Mouse (Mus musculus) limb, embryonic 11.5 days (tissue): ENCODE measurements around the gene Cyth4. TPM values are rescaled to one million over a fixed set of nuclear protein-coding genes. Genes with fewer than 3 reads are reported as not detected.

Source experiments
- ATAC-seq: fragments of 200-750 bp; cut with Nextera tagmentation; 2 replicates; pipeline ENCODE4 v1.8.0; 2017; ENCODE audit warnings: low read depth; ENCODE audit not compliant: insufficient number of reproducible peaks, low FRiP score, low TSS enrichment
- DNase-seq: peaks from one replicate; pipeline ENCODE4 v3.0.0-alpha.2; 2015; ENCODE audit warnings: low spot score
- H3K27ac ChIP-seq: fragments of 300-500 bp; sonication (generic); replicated peaks from 2 replicates; pipeline ENCODE4 v1.5.1; 2014; ENCODE audit warnings: low read depth, mild to moderate bottlenecking, low read length
- H3K27me3 ChIP-seq: fragments of 300-500 bp; sonication (generic); 2 replicates; pipeline ENCODE4 v1.6.1; 2014; ENCODE audit warnings: mild to moderate bottlenecking, low read length, mixed read lengths; ENCODE audit not compliant: control insufficient read depth, insufficient read depth
- H3K36me3 ChIP-seq: fragments of 300-500 bp; sonication (generic); 2 replicates; pipeline ENCODE4 v1.6.1; 2014; ENCODE audit warnings: mild to moderate bottlenecking, low read length, moderate library complexity, mixed read lengths; ENCODE audit not compliant: control insufficient read depth, insufficient read depth
- H3K4me1 ChIP-seq: fragments of 300-500 bp; sonication (generic); 2 replicates; pipeline ENCODE4 v1.6.1; 2014; ENCODE audit warnings: low read length, mixed read lengths; ENCODE audit not compliant: control insufficient read depth, insufficient read depth
- H3K4me2 ChIP-seq: fragments of 300-500 bp; sonication (generic); 2 replicates; pipeline ENCODE4 v1.6.1; 2014; ENCODE audit warnings: low read depth, mild to moderate bottlenecking, moderate library complexity; ENCODE audit not compliant: severe bottlenecking
- H3K4me3 ChIP-seq: fragments of 300-500 bp; sonication (generic); 2 replicates; pipeline ENCODE4 v1.5.1; 2014; ENCODE audit warnings: low read depth, low read length
- H3K9ac ChIP-seq: fragments of 300-500 bp; sonication (generic); 2 replicates; pipeline ENCODE4 v1.6.1; 2014; ENCODE audit warnings: mild to moderate bottlenecking, low read length
- H3K9me3 ChIP-seq: fragments of 300-500 bp; sonication (generic); 2 replicates; pipeline ENCODE4 v1.6.1; 2016; ENCODE audit warnings: low read length; ENCODE audit not compliant: control insufficient read depth
- WGBS: fragments of 180-500 bp; shearing (Covaris S2); extraction: QIAGEN DNeasy Blood & Tissue Kit; methylation state at CpG from one replicate; pipeline ENCODE4 v1.1.7; 2014; 5-methylcytosine and 5-hydroxymethylcytosine counted together
- polyA plus RNA-seq: library from polyadenylated mRNA; unstranded; fragments of >200 nt; fragmentation: Nextera tagmentation; extraction: Ambion mirVana; gene quantifications from 2 replicates; pipeline ENCODE4 v1.2.1, GENCODE M21; 2014

Cyth4 gene
- polyA plus RNA-seq, 1 experiment from 2014 or later = 2.5 TPM

- DNase-seq (no peak), ATAC-seq (no peak)
- H3K27ac ChIP-seq = no peak overlapping the region
- no peaks in the 10 kb centered on the region for H3K27me3 ChIP-seq
- no peaks in the 10 kb centered on the region for H3K36me3 ChIP-seq
- H3K4me1 ChIP-seq = no peaks in the 10 kb centered on the region
- no peaks in the 10 kb centered on the region for H3K9me3 ChIP-seq
- no peak overlapping the region for H3K4me2 ChIP-seq
- 60% methylated on average over 11 of the region's 11 CpGs for WGBS
- no peak overlapping the region for H3K4me3 ChIP-seq
- H3K9ac ChIP-seq = no peak overlapping the region
Observed at GRCm38 (mm10) chr15:78559141-78559979, 37.5 kb upstream of the Cyth4 start.

DNA sequence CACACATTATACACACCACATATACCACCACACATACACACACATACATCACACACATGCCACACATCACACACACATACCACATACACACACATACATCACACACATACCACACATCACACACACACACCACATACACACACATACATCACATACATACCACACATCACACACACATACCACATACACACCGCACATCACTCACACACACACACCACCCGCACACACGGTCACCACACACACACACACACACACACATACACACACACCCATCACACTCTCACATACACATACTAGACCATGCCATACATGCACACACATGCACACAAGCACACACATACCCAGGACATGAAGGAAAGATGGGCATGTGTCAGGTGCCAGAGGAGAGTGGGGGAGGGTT is 33.5 kb upstream of the Cyth4 start:
- DNase-seq (no peak), ATAC-seq (no peak)
- no peak overlapping the region for H3K27ac ChIP-seq
- H3K36me3 ChIP-seq = no peaks in the 10 kb centered on the region
- no peak overlapping the region for H3K9ac ChIP-seq
- WGBS = 97% methylated on average over 3 of the region's 3 CpGs
- no peaks in the 10 kb centered on the region for H3K9me3 ChIP-seq
- H3K4me3 ChIP-seq = no peak overlapping the region
- no peaks in the 10 kb centered on the region for H3K4me1 ChIP-seq
- H3K4me2 ChIP-seq = no peak overlapping the region
- no peaks in the 10 kb centered on the region for H3K27me3 ChIP-seq

DNA sequence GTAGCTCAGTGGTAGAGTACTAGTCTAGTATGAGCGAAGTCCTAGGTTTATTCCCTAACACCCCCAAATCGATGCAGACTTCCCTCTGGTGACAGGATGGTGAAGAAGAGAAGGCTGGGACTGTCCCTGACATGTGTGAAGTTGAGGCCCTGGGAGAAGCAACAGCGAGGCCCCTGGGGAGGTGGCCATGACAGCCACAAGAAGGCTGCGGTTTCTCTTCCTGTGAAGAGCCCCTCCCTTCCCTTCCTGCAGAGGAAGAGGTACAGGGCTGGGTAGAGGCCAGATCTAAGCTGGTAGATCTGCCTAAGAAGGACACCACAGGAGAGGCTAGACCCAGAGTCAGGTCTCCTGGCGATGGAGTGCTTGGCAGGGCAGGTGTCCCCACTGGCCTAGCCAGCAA is 32.9 kb upstream of the Cyth4 start:
- H3K4me3 ChIP-seq = no peak overlapping the region
- WGBS = 83% methylated on average over 5 of the region's 5 CpGs
- DNase-seq (no peak), ATAC-seq (no peak)
- no peaks in the 10 kb centered on the region for H3K4me1 ChIP-seq
- H3K4me2 ChIP-seq = no peak overlapping the region
- H3K27me3 ChIP-seq = no peaks in the 10 kb centered on the region
- no peak overlapping the region for H3K27ac ChIP-seq
- no peaks in the 10 kb centered on the region for H3K9me3 ChIP-seq
- no peak overlapping the region for H3K9ac ChIP-seq
- H3K36me3 ChIP-seq = no peaks in the 10 kb centered on the region

- H3K36me3 ChIP-seq = no peaks in the 10 kb centered on the region
- H3K4me2 ChIP-seq = no peak overlapping the region
- DNase-seq (no peak), ATAC-seq (no peak)
- H3K9me3 ChIP-seq = no peaks in the 10 kb centered on the region
- H3K27me3 ChIP-seq = no peaks in the 10 kb centered on the region
- 76% methylated on average over 11 of the region's 11 CpGs for WGBS
- H3K4me1 ChIP-seq = no peaks in the 10 kb centered on the region
- no peak overlapping the region for H3K9ac ChIP-seq
- no peak overlapping the region for H3K4me3 ChIP-seq
- no peak overlapping the region for H3K27ac ChIP-seq
Observed at GRCm38 (mm10) chr15:78564764-78565435, 31.9 kb upstream of the Cyth4 start.

GRCm38 (mm10) chr15:78567608-78568120 is 29.2 kb upstream of the Cyth4 start:
- H3K27ac ChIP-seq = no peak overlapping the region

GRCm38 (mm10) chr15:78570170-78570569 is 26.7 kb upstream of the Cyth4 start:
- H3K4me2 ChIP-seq = no peak overlapping the region
- H3K27me3 ChIP-seq = no peaks in the 10 kb centered on the region
- no peaks in the 10 kb centered on the region for H3K36me3 ChIP-seq
- WGBS = 93% methylated on average over 5 of the region's 5 CpGs
- H3K4me1 ChIP-seq = no peaks in the 10 kb centered on the region
- H3K9ac ChIP-seq = no peak overlapping the region
- no peak overlapping the region for H3K27ac ChIP-seq
- ATAC-seq (no peak), DNase-seq (no peak)
- no peak overlapping the region for H3K4me3 ChIP-seq
- no peaks in the 10 kb centered on the region for H3K9me3 ChIP-seq

More at GRCm38 (mm10) chr15:78567608-78568120, 29.2 kb upstream of the Cyth4 start:
- no peaks in the 10 kb centered on the region for H3K4me1 ChIP-seq
- 75% methylated on average over 9 of the region's 9 CpGs for WGBS
- H3K9ac ChIP-seq = no peak overlapping the region
- no peaks in the 10 kb centered on the region for H3K9me3 ChIP-seq
- ATAC-seq (no peak), DNase-seq (no peak)
- no peaks in the 10 kb centered on the region for H3K36me3 ChIP-seq
- no peak overlapping the region for H3K4me3 ChIP-seq
- no peak overlapping the region for H3K4me2 ChIP-seq
- H3K27me3 ChIP-seq = no peaks in the 10 kb centered on the region

DNA sequence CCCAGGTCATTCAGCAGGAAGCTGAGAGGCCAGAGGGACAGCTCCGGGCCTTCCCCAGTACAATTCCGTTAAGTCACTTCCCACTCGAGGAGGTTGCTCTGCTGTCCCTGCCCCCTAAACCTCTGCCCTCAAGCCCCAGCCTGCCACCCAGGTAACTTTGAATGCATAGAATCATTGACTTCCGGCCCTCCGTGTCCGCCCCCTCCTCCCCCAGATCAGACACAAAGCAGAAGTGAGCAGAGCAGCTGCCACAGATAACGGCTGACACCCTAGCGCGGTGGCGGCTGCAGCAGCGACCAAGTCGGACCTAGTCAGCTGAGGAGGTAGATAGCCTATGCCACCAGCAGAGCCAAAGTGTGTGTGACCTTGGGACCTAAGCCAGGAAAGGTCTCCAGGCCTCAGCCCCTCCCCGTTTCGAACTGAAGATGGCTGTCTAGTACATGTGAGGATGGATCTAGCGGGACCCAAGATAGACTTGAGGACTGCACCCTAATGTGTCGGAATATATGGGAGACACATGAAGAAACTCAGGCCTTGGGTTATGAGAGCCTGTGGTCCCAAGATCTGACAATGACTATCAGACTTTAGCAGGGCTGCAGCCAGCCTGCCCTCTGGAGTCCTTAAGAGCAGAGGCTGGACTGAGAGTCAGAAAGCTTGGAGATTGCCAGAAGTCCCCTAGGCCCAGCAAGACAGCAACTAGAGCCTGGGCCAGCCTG is 25.1 kb upstream of the Cyth4 start:
- no peak for DNase-seq
- H3K9me3 ChIP-seq = no peaks in the 10 kb centered on the region
- no peak overlapping the region for H3K4me2 ChIP-seq
- H3K27ac ChIP-seq = no peak overlapping the region
- WGBS = 64% methylated on average over 16 of the region's 16 CpGs
- no peak for ATAC-seq
- no peak overlapping the region for H3K9ac ChIP-seq
- no peak overlapping the region for H3K4me3 ChIP-seq
- no peaks in the 10 kb centered on the region for H3K4me1 ChIP-seq
- no peaks in the 10 kb centered on the region for H3K27me3 ChIP-seq
- H3K36me3 ChIP-seq = no peaks in the 10 kb centered on the region

DNA sequence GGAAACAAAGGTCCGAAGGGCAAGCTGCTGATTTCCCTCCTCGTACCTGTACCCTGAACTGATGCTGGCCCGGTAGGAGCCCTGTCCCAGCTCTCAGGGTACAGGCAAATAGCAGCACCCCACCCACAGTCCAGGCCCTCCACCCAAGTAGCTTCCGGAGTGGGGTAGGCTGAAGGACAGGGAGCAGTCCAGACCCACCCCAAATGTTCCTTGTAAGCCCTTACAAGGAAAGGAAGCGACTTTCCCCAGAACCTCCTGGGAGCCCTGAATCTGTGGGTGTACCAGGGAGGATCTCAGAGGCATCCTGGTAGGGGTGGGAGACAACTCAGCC is 24.6 kb upstream of the Cyth4 start:
- no peak for ATAC-seq
- DNase-seq = no peak
- Histone ChIP-seq H3K4me2 (no peak overlapping the region), H3K27me3 (no peaks in the 10 kb centered on the region), H3K27ac (no peak overlapping the region), H3K36me3 (no peaks in the 10 kb centered on the region), H3K4me1 (no peaks in the 10 kb centered on the region), H3K9ac (no peak overlapping the region), H3K9me3 (no peaks in the 10 kb centered on the region), H3K4me3 (no peak overlapping the region)
- 92% methylated on average over 5 of the region's 5 CpGs for WGBS
